Mouse (Mus musculus) embryo, embryonic 10.5 days (tissue): ENCODE data around the gene Gm4567.
"Not testable (repeated sequence)": the region's sequence is repeated elsewhere in the genome, so short reads cannot be mapped to it uniquely, and the experiment has no call there.

Experiments
- DNase-seq: peaks from one replicate; pipeline ENCODE4 v3.0.0-alpha.2; 2015; ENCODE audit warnings: low spot score

The Gm4567 gene

GRCm38 (mm10) chr7:22719610-22720009 is at the start of gene Gm4567:
Gm4567 (minus strand) TSS chr7:22719710.
- DNase-seq = not testable (repeated sequence)

GRCm38 (mm10) chr7:22761397-22761796 is 41.9 kb upstream of the Gm4567 start, which contains the start of gene Vmn1r157:
Vmn1r157 (plus strand) TSS chr7:22761697.
- not testable (repeated sequence) for DNase-seq

GRCm38 (mm10) chr7:22692217-22692616 is 27.3 kb downstream of the Gm4567 start, which contains the start of gene Gm8693:
Gm8693 (minus strand) TSS chr7:22692317.
- DNase-seq = not testable (repeated sequence)
